Mouse (Mus musculus): Measurements from ENCODE around the gene Ldha. TPM values are rescaled to one million over a fixed set of nuclear protein-coding genes. Genes with fewer than 3 reads are reported as not detected.

Gene Ldha
- polyA plus RNA-seq, 1 experiment from 2014 or later: 701 TPM

GRCm38 (mm10) chr7:46855866-46856560 is 14.7 kb downstream of the Ldha start:
- H3K27ac ChIP-seq (ENCODE audit: low read length): no peak overlapping the region

GRCm38 (mm10) chr7:46857436-46857835 is 16.2 kb downstream of the Ldha start:
- no peak overlapping the region for H3K9ac ChIP-seq (ENCODE audit: low read depth, low read length)
- no peaks in the 10 kb centered on the region for H3K27me3 ChIP-seq (ENCODE audit: control insufficient read depth, insufficient read depth, low read depth, low read length)
- no peaks in the 10 kb centered on the region for H3K4me1 ChIP-seq (ENCODE audit: control insufficient read depth, insufficient read depth, low read length)
- 0 out of 2 replicates have a peak, but pooled peaks cover 6% of the 10 kb centered on the region for H3K36me3 ChIP-seq (ENCODE audit: control insufficient read depth, insufficient read depth, low read length)
- no peak overlapping the region for H3K27ac ChIP-seq (ENCODE audit: low read length)
- WGBS: 82% methylated on average over 9 of the region's 9 CpGs
- H3K4me2 ChIP-seq (ENCODE audit: low read length): no peak overlapping the region
- ATAC-seq: no peak
- H3K4me3 ChIP-seq (ENCODE audit: low read depth, low read length): no peak overlapping the region
- H3K9me3 ChIP-seq (replicated peaks; ENCODE audit: control insufficient read depth, low read length, poor library complexity, severe bottlenecking): no peaks in the 10 kb centered on the region

More at GRCm38 (mm10) chr7:46855866-46856560, 14.7 kb downstream of the Ldha start:
- no peak overlapping the region for H3K4me3 ChIP-seq (ENCODE audit: low read depth, low read length)
- no peaks in the 10 kb centered on the region for H3K27me3 ChIP-seq (ENCODE audit: control insufficient read depth, insufficient read depth, low read depth, low read length)
- peaks cover 15% of the 10 kb centered on the region for H3K36me3 ChIP-seq (ENCODE audit: control insufficient read depth, insufficient read depth, low read length)
- no peak overlapping the region for H3K4me2 ChIP-seq (ENCODE audit: low read length)
- ATAC-seq: no peak
- no peaks in the 10 kb centered on the region for H3K4me1 ChIP-seq (ENCODE audit: control insufficient read depth, insufficient read depth, low read length)
- H3K9me3 ChIP-seq (replicated peaks; ENCODE audit: control insufficient read depth, low read length, poor library complexity, severe bottlenecking): no peaks in the 10 kb centered on the region
- no peak overlapping the region for H3K9ac ChIP-seq (ENCODE audit: low read depth, low read length)
- WGBS: 71% methylated on average over 7 of the region's 7 CpGs

DNA sequence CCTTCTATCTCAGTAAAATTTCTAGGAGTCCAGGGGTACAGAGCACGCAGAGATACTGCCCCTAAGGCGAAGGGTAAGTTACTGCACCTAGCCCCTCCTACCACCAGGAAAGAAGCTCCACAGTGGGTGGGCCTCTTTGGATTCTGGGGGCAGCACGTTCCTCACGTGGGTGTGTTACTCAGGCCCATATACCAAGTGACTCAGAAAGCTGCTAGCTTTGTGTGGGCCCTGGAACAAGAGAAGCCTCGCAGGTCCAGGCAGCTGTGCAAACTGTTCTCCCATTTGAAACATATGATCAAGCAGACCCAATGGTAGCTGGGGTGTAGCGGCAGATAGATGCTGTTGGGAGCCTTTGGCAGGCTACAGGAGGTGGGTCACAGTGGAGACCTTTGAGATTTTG is 17.8 kb downstream of the Ldha start:
- H3K36me3 ChIP-seq (ENCODE audit: control insufficient read depth, insufficient read depth, low read length): 0 out of 2 replicates have a peak, but pooled peaks cover 3% of the 10 kb centered on the region
- WGBS: 72% methylated on average over 6 of the region's 6 CpGs
- H3K4me1 ChIP-seq (ENCODE audit: control insufficient read depth, insufficient read depth, low read length): no peaks in the 10 kb centered on the region
- no peak overlapping the region for H3K4me3 ChIP-seq (ENCODE audit: low read depth, low read length)
- no peaks in the 10 kb centered on the region for H3K27me3 ChIP-seq (ENCODE audit: control insufficient read depth, insufficient read depth, low read depth, low read length)
- H3K9ac ChIP-seq (ENCODE audit: low read depth, low read length): no peak overlapping the region
- H3K9me3 ChIP-seq (replicated peaks; ENCODE audit: control insufficient read depth, low read length, poor library complexity, severe bottlenecking): no peaks in the 10 kb centered on the region
- no peak overlapping the region for H3K27ac ChIP-seq (ENCODE audit: low read length)
- no peak for ATAC-seq
- no peak overlapping the region for H3K4me2 ChIP-seq (ENCODE audit: low read length)

- WGBS: 42% methylated on average over 10 of the region's 10 CpGs
- Histone ChIP-seq H3K36me3 (ENCODE audit: control insufficient read depth, insufficient read depth, low read length) (no peaks in the 10 kb centered on the region), H3K9ac (ENCODE audit: low read depth, low read length) (no peak within 1 kb of the TSS), H3K27ac (ENCODE audit: low read length) (no peak within 1 kb of the TSS), H3K9me3 (replicated peaks; ENCODE audit: control insufficient read depth, low read length, poor library complexity, severe bottlenecking) (no peaks in the 10 kb centered on the region), H3K4me2 (ENCODE audit: low read length) (no peak within 1 kb of the TSS), H3K4me1 (ENCODE audit: control insufficient read depth, insufficient read depth, low read length) (no peaks in the 10 kb centered on the region), H3K27me3 (ENCODE audit: control insufficient read depth, insufficient read depth, low read depth, low read length) (no peaks in the 10 kb centered on the region), H3K4me3 (ENCODE audit: low read depth, low read length) (no peak within 1 kb of the TSS)
- ATAC-seq: no peak
Measured at GRCm38 (mm10) chr7:46860996-46861395, 19.7 kb downstream of the Ldha start, which contains the start of gene Ldhc. TSS of gene Ldhc (plus strand) at chr7:46861203.

GRCm38 (mm10) chr7:46871988-46872387 is 30.7 kb downstream of the Ldha start:
- H3K9ac ChIP-seq (ENCODE audit: low read depth, low read length): no peak overlapping the region
- no peak overlapping the region for H3K4me2 ChIP-seq (ENCODE audit: low read length)
- WGBS: 84% methylated on average over 4 of the region's 4 CpGs
- no peaks in the 10 kb centered on the region for H3K9me3 ChIP-seq (replicated peaks; ENCODE audit: control insufficient read depth, low read length, poor library complexity, severe bottlenecking)
- H3K4me3 ChIP-seq (ENCODE audit: low read depth, low read length): no peak overlapping the region
- H3K27ac ChIP-seq (ENCODE audit: low read length): no peak overlapping the region
- H3K27me3 ChIP-seq (ENCODE audit: control insufficient read depth, insufficient read depth, low read depth, low read length): no peaks in the 10 kb centered on the region
- no peaks in the 10 kb centered on the region for H3K36me3 ChIP-seq (ENCODE audit: control insufficient read depth, insufficient read depth, low read length)
- ATAC-seq: no peak
- no peaks in the 10 kb centered on the region for H3K4me1 ChIP-seq (ENCODE audit: control insufficient read depth, insufficient read depth, low read length)

DNA sequence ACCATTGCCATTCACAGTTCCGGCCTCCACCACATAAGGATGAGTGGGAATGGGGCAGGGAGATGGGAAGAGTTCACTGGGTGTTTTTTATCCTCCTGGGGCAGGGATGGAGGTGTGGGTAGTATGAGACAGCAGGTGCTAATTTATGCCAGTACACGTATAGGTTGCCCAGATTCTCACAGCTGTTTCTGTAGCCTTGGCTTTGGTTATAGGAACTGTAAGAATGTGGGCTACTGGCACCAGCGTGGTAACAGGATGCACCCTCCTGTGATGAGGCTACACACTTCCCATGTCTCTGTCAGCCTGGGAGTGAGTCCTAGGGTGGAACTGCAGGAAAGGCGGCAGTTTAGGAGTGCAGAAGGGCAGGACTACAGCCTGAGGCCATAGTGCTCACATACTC is 35.6 kb downstream of the Ldha start:
- H3K9ac ChIP-seq (ENCODE audit: low read depth, low read length): no peak overlapping the region
- no peak for ATAC-seq
- no peak overlapping the region for H3K27ac ChIP-seq (ENCODE audit: low read length)
- H3K4me2 ChIP-seq (ENCODE audit: low read length): no peak overlapping the region
- 83% methylated on average over 4 of the region's 4 CpGs for WGBS
- no peaks in the 10 kb centered on the region for H3K27me3 ChIP-seq (ENCODE audit: control insufficient read depth, insufficient read depth, low read depth, low read length)
- no peaks in the 10 kb centered on the region for H3K36me3 ChIP-seq (ENCODE audit: control insufficient read depth, insufficient read depth, low read length)
- no peaks in the 10 kb centered on the region for H3K4me1 ChIP-seq (ENCODE audit: control insufficient read depth, insufficient read depth, low read length)
- no peaks in the 10 kb centered on the region for H3K9me3 ChIP-seq (replicated peaks; ENCODE audit: control insufficient read depth, low read length, poor library complexity, severe bottlenecking)
- H3K4me3 ChIP-seq (ENCODE audit: low read depth, low read length): no peak overlapping the region

DNA sequence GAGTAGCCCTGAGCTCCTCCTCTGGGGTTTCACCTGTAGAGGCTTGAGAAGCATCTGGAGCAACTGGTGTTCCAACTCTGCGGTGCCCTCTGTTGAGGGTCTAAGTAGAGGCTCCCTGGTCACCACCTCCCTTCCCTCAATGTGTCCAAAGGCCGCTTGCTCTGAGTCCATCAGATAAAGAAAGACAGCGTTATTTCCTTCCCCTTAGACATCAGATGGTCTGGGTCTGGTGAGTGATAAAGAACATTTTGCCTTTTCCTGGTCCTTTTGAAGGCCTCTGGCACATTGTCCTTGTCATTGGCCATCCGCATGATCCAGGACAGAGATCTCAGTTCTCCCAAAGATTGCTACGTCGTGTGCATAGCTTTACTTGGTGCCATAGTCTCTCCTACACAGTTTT is 36.0 kb downstream of the Ldha start:
- no peaks in the 10 kb centered on the region for H3K27me3 ChIP-seq (ENCODE audit: control insufficient read depth, insufficient read depth, low read depth, low read length)
- H3K4me3 ChIP-seq (ENCODE audit: low read depth, low read length): no peak overlapping the region
- no peaks in the 10 kb centered on the region for H3K36me3 ChIP-seq (ENCODE audit: control insufficient read depth, insufficient read depth, low read length)
- 92% methylated on average over 6 of the region's 6 CpGs for whole genome bisulfite sequencing
- no peak overlapping the region for H3K27ac ChIP-seq (ENCODE audit: low read length)
- H3K4me1 ChIP-seq (ENCODE audit: control insufficient read depth, insufficient read depth, low read length): no peaks in the 10 kb centered on the region
- no peak overlapping the region for H3K9ac ChIP-seq (ENCODE audit: low read depth, low read length)
- no peak overlapping the region for H3K4me2 ChIP-seq (ENCODE audit: low read length)
- no peaks in the 10 kb centered on the region for H3K9me3 ChIP-seq (replicated peaks; ENCODE audit: control insufficient read depth, low read length, poor library complexity, severe bottlenecking)
- ATAC-seq: no peak

GRCm38 (mm10) chr7:46879851-46880250 is 38.6 kb downstream of the Ldha start:
- Histone ChIP-seq H3K9me3 (replicated peaks; ENCODE audit: control insufficient read depth, low read length, poor library complexity, severe bottlenecking) (no peaks in the 10 kb centered on the region), H3K27me3 (ENCODE audit: control insufficient read depth, insufficient read depth, low read depth, low read length) (no peaks in the 10 kb centered on the region), H3K27ac (ENCODE audit: low read length) (no peak overlapping the region), H3K9ac (ENCODE audit: low read depth, low read length) (no peak overlapping the region), H3K4me3 (ENCODE audit: low read depth, low read length) (no peak overlapping the region), H3K36me3 (ENCODE audit: control insufficient read depth, insufficient read depth, low read length) (no peaks in the 10 kb centered on the region), H3K4me2 (ENCODE audit: low read length) (no peak overlapping the region), H3K4me1 (ENCODE audit: control insufficient read depth, insufficient read depth, low read length) (no peaks in the 10 kb centered on the region)
- 97% methylated on average over 5 of the region's 5 CpGs for WGBS
- no peak; the same call in 1 of the 2 replicates for ATAC-seq

DNA sequence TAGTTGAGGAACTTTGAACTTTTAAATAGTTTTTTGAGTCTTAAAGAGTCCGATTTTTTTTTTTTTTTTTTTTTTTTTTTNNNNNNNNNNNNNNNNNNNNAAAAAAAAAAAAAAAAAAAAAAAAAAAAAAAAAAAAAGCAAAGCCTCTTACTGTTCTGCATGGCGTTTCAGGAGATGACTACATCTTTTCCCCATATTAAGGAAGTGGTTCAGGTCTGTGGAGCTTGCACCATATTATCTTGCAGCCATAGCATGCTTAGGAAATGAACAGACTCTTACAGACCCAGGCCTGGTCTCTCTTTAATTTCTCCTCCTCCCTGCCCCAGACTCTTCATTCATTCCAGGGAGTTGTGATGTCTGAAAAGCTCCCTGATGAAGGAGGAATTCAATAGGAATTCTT is 39.7 kb downstream of the Ldha start:
- Histone ChIP-seq H3K4me3 (ENCODE audit: low read depth, low read length) (no peak overlapping the region), H3K36me3 (ENCODE audit: control insufficient read depth, insufficient read depth, low read length) (peaks cover 3% of the 10 kb centered on the region; the same call in 1 of the 2 replicates), H3K27ac (ENCODE audit: low read length) (no peak overlapping the region), H3K9me3 (replicated peaks; ENCODE audit: control insufficient read depth, low read length, poor library complexity, severe bottlenecking) (no peaks in the 10 kb centered on the region), H3K4me2 (ENCODE audit: low read length) (no peak overlapping the region), H3K9ac (ENCODE audit: low read depth, low read length) (no peak overlapping the region), H3K4me1 (ENCODE audit: control insufficient read depth, insufficient read depth, low read length) (no peaks in the 10 kb centered on the region), H3K27me3 (ENCODE audit: control insufficient read depth, insufficient read depth, low read depth, low read length) (no peaks in the 10 kb centered on the region)
- no peak for ATAC-seq
- 83% methylated on average over 2 of the region's 2 CpGs for WGBS
